Mouse (Mus musculus): ENCODE results near the gene Fstl4. TPM values are rescaled to one million over a fixed set of nuclear protein-coding genes. Genes with fewer than 3 reads are reported as not detected.

Fstl4 gene
- polyA plus RNA-seq, 1 experiment from 2014 or later = 7.2 TPM

DNA sequence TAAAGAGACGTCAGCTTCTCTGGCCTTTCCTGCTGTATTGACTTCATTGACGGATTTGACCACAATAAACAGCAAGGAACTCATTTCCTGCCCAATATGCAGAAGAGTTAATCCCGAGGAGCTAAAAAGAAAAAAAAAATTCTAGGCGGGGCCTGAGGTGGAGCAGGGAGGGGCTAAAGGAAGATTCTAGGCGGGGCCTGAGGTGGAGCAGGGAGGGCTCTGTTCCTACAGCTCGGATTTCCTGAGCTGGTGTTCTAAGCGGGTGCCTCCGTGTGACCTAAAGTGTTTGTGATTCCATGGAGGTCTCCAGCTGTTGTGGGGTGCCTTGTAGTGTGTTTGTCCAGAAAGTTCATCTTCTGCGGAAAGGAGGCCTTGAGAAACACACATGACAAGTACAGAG is 25.2 kb upstream of the Fstl4 start:
- DNase-seq = no peak
- Histone ChIP-seq H3K9me3 (ENCODE audit: control insufficient read depth, low read length) (no peaks in the 10 kb centered on the region), H3K4me1 (ENCODE audit: control insufficient read depth, insufficient read depth, low read length) (no peaks in the 10 kb centered on the region), H3K27me3 (ENCODE audit: control insufficient read depth, insufficient read depth, low read length) (no peaks in the 10 kb centered on the region), H3K36me3 (ENCODE audit: control insufficient read depth, insufficient read depth, low read length) (no peaks in the 10 kb centered on the region), H3K9ac (replicated peaks; ENCODE audit: low read length) (no peak overlapping the region), H3K4me3 (replicated peaks; ENCODE audit: low read depth, low read length) (no peak overlapping the region), H3K4me2 (ENCODE audit: low read length) (no peak overlapping the region), H3K27ac (replicated peaks; ENCODE audit: low read depth, low read length) (no peak overlapping the region)
- no peak for ATAC-seq (ENCODE audit: low FRiP score, low TSS enrichment)
- 22% methylated on average over 9 of the region's 9 CpGs for WGBS

DNA sequence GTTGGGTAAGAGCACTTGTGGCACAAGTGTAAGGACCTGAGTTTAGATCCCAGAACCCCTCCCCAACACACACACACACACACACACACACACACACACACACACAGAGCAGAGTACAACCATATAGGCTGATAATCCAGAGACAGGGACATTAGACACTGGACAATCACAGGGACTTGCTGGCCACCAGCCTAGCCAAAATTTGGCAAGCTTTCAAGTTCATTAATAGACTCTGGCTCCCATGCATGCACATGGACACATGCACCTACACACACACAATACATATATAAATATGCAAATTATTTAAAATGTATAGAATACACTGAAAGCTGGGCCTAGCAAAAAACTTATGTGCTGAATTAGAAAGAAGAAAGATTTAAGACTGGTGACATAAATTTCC is 24.0 kb upstream of the Fstl4 start:
- no peaks in the 10 kb centered on the region for H3K36me3 ChIP-seq (ENCODE audit: control insufficient read depth, insufficient read depth, low read length)
- no peak for DNase-seq
- no peak overlapping the region for H3K27ac ChIP-seq (replicated peaks; ENCODE audit: low read depth, low read length)
- ATAC-seq (ENCODE audit: low FRiP score, low TSS enrichment) = no peak
- no peaks in the 10 kb centered on the region for H3K4me1 ChIP-seq (ENCODE audit: control insufficient read depth, insufficient read depth, low read length)
- H3K9ac ChIP-seq (replicated peaks; ENCODE audit: low read length) = no peak overlapping the region
- H3K4me2 ChIP-seq (ENCODE audit: low read length) = no peak overlapping the region
- no peaks in the 10 kb centered on the region for H3K27me3 ChIP-seq (ENCODE audit: control insufficient read depth, insufficient read depth, low read length)
- no peaks in the 10 kb centered on the region for H3K9me3 ChIP-seq (ENCODE audit: control insufficient read depth, low read length)
- H3K4me3 ChIP-seq (replicated peaks; ENCODE audit: low read depth, low read length) = no peak overlapping the region

GRCm38 (mm10) chr11:52743956-52744355 is 20.5 kb upstream of the Fstl4 start:
- H3K4me3 ChIP-seq (replicated peaks; ENCODE audit: low read depth, low read length) = no peak overlapping the region
- ATAC-seq (ENCODE audit: low FRiP score, low TSS enrichment) (no peak), DNase-seq (no peak)
- no peak overlapping the region for H3K27ac ChIP-seq (replicated peaks; ENCODE audit: low read depth, low read length)
- H3K36me3 ChIP-seq (ENCODE audit: control insufficient read depth, insufficient read depth, low read length) = no peaks in the 10 kb centered on the region
- no peaks in the 10 kb centered on the region for H3K9me3 ChIP-seq (ENCODE audit: control insufficient read depth, low read length)
- no peak overlapping the region for H3K9ac ChIP-seq (replicated peaks; ENCODE audit: low read length)
- no peaks in the 10 kb centered on the region for H3K4me1 ChIP-seq (ENCODE audit: control insufficient read depth, insufficient read depth, low read length)
- H3K4me2 ChIP-seq (ENCODE audit: low read length) = no peak overlapping the region
- no peaks in the 10 kb centered on the region for H3K27me3 ChIP-seq (ENCODE audit: control insufficient read depth, insufficient read depth, low read length)

GRCm38 (mm10) chr11:52744593-52745450 is 19.6 kb upstream of the Fstl4 start:
- Histone ChIP-seq H3K36me3 (ENCODE audit: control insufficient read depth, insufficient read depth, low read length) (no peaks in the 10 kb centered on the region), H3K27me3 (ENCODE audit: control insufficient read depth, insufficient read depth, low read length) (no peaks in the 10 kb centered on the region), H3K9ac (replicated peaks; ENCODE audit: low read length) (no peak overlapping the region), H3K4me3 (replicated peaks; ENCODE audit: low read depth, low read length) (no peak overlapping the region), H3K9me3 (ENCODE audit: control insufficient read depth, low read length) (no peaks in the 10 kb centered on the region), H3K4me1 (ENCODE audit: control insufficient read depth, insufficient read depth, low read length) (no peaks in the 10 kb centered on the region), H3K27ac (replicated peaks; ENCODE audit: low read depth, low read length) (no peak overlapping the region), H3K4me2 (ENCODE audit: low read length) (no peak overlapping the region)
- no peak for DNase-seq
- 71% methylated on average over 9 of the region's 9 CpGs for WGBS
- no peak for ATAC-seq (ENCODE audit: low FRiP score, low TSS enrichment)

- H3K4me3 ChIP-seq (replicated peaks; ENCODE audit: low read depth, low read length) = no peak overlapping the region
- WGBS = 63% methylated on average over 7 of the region's 7 CpGs
- H3K9me3 ChIP-seq (ENCODE audit: control insufficient read depth, low read length) = no peaks in the 10 kb centered on the region
- DNase-seq = no peak
- H3K27me3 ChIP-seq (ENCODE audit: control insufficient read depth, insufficient read depth, low read length) = no peaks in the 10 kb centered on the region
- H3K4me2 ChIP-seq (ENCODE audit: low read length) = no peak overlapping the region
- no peaks in the 10 kb centered on the region for H3K36me3 ChIP-seq (ENCODE audit: control insufficient read depth, insufficient read depth, low read length)
- no peak overlapping the region for H3K27ac ChIP-seq (replicated peaks; ENCODE audit: low read depth, low read length)
- no peak for ATAC-seq (ENCODE audit: low FRiP score, low TSS enrichment)
- no peak overlapping the region for H3K9ac ChIP-seq (replicated peaks; ENCODE audit: low read length)
- H3K4me1 ChIP-seq (ENCODE audit: control insufficient read depth, insufficient read depth, low read length) = no peaks in the 10 kb centered on the region
Observed at GRCm38 (mm10) chr11:52747206-52747605, 17.2 kb upstream of the Fstl4 start.

DNA sequence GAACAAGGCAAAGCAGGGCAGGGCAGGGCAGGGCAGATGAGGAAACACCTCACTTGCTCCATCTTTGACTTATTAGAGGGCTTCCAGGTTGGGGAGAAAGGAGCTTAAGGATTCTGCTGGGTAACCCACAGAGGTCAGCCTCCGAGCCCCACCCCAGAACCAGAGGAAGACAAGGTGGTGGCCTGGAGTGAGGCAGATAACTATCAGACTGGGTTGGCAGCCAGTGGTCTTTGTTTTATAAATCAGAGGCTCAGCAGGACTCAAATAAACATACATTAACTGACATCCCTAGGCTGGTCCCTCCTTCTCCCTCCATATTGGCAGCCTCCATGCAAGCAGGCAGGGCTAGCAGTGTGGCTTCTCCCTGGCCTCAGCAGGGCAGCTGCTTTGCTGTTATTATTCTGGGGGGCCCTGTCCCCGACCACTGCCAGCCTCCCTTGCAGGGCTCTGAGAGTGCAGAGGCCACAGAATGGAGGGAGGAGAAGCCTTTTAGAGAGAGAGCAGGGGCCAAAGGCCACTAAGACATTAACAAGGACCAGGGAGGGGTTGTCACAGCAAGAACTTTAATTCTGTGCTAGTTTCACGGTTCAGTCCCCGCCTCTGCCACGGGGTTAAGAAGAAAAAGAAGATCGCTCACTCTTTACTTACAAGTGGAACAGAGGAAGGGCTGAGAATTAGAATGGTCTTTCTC is 16.5 kb upstream of the Fstl4 start:
- H3K9ac ChIP-seq (replicated peaks; ENCODE audit: low read length) = no peak overlapping the region
- H3K4me1 ChIP-seq (ENCODE audit: control insufficient read depth, insufficient read depth, low read length) = no peaks in the 10 kb centered on the region
- WGBS = 9% methylated on average over 6 of the region's 6 CpGs
- H3K27me3 ChIP-seq (ENCODE audit: control insufficient read depth, insufficient read depth, low read length) = no peaks in the 10 kb centered on the region
- ATAC-seq (ENCODE audit: low FRiP score, low TSS enrichment) (no peak), DNase-seq (no peak)
- H3K36me3 ChIP-seq (ENCODE audit: control insufficient read depth, insufficient read depth, low read length) = no peaks in the 10 kb centered on the region
- no peaks in the 10 kb centered on the region for H3K9me3 ChIP-seq (ENCODE audit: control insufficient read depth, low read length)
- no peak overlapping the region for H3K4me2 ChIP-seq (ENCODE audit: low read length)
- no peak overlapping the region for H3K4me3 ChIP-seq (replicated peaks; ENCODE audit: low read depth, low read length)
- no peak overlapping the region for H3K27ac ChIP-seq (replicated peaks; ENCODE audit: low read depth, low read length)

GRCm38 (mm10) chr11:52749988-52750387 is 14.4 kb upstream of the Fstl4 start:
- ATAC-seq (ENCODE audit: low FRiP score, low TSS enrichment) (no peak), DNase-seq (no peak)
- 91% methylated on average over 6 of the region's 6 CpGs for WGBS
- Histone ChIP-seq H3K9me3 (ENCODE audit: control insufficient read depth, low read length) (no peaks in the 10 kb centered on the region), H3K4me3 (replicated peaks; ENCODE audit: low read depth, low read length) (no peak overlapping the region), H3K4me2 (ENCODE audit: low read length) (no peak overlapping the region), H3K9ac (replicated peaks; ENCODE audit: low read length) (no peak overlapping the region), H3K27ac (replicated peaks; ENCODE audit: low read depth, low read length) (no peak overlapping the region), H3K27me3 (ENCODE audit: control insufficient read depth, insufficient read depth, low read length) (no peaks in the 10 kb centered on the region), H3K4me1 (ENCODE audit: control insufficient read depth, insufficient read depth, low read length) (no peaks in the 10 kb centered on the region), H3K36me3 (ENCODE audit: control insufficient read depth, insufficient read depth, low read length) (no peaks in the 10 kb centered on the region)

- Histone ChIP-seq H3K4me1 (ENCODE audit: control insufficient read depth, insufficient read depth, low read length) (no peaks in the 10 kb centered on the region), H3K9ac (replicated peaks; ENCODE audit: low read length) (no peak overlapping the region), H3K27me3 (ENCODE audit: control insufficient read depth, insufficient read depth, low read length) (no peaks in the 10 kb centered on the region), H3K27ac (replicated peaks; ENCODE audit: low read depth, low read length) (no peak overlapping the region), H3K4me2 (ENCODE audit: low read length) (no peak overlapping the region), H3K36me3 (ENCODE audit: control insufficient read depth, insufficient read depth, low read length) (no peaks in the 10 kb centered on the region), H3K4me3 (replicated peaks; ENCODE audit: low read depth, low read length) (no peak overlapping the region), H3K9me3 (ENCODE audit: control insufficient read depth, low read length) (no peaks in the 10 kb centered on the region)
- WGBS = 88% methylated on average over 12 of the region's 12 CpGs
- no peak for DNase-seq
- ATAC-seq (ENCODE audit: low FRiP score, low TSS enrichment) = no peak
Observed at GRCm38 (mm10) chr11:52752524-52752923, 11.9 kb upstream of the Fstl4 start.

GRCm38 (mm10) chr11:52753261-52753660 is 11.2 kb upstream of the Fstl4 start:
- 44% methylated on average over 4 of the region's 4 CpGs for WGBS
- Histone ChIP-seq H3K9ac (replicated peaks; ENCODE audit: low read length) (no peak overlapping the region), H3K27ac (replicated peaks; ENCODE audit: low read depth, low read length) (no peak overlapping the region), H3K4me1 (ENCODE audit: control insufficient read depth, insufficient read depth, low read length) (no peaks in the 10 kb centered on the region), H3K9me3 (ENCODE audit: control insufficient read depth, low read length) (no peaks in the 10 kb centered on the region), H3K27me3 (ENCODE audit: control insufficient read depth, insufficient read depth, low read length) (no peaks in the 10 kb centered on the region), H3K36me3 (ENCODE audit: control insufficient read depth, insufficient read depth, low read length) (no peaks in the 10 kb centered on the region), H3K4me2 (ENCODE audit: low read length) (no peak overlapping the region), H3K4me3 (replicated peaks; ENCODE audit: low read depth, low read length) (no peak overlapping the region)
- ATAC-seq (ENCODE audit: low FRiP score, low TSS enrichment) (no peak), DNase-seq (no peak)
